Mouse (Mus musculus): ENCODE data around the gene Ndufb4. TPM values are rescaled to one million over a fixed set of nuclear protein-coding genes. Genes with fewer than 3 reads are reported as not detected.

Gene Ndufb4
- polyA plus RNA-seq, 1 experiment = 131 TPM

DNA sequence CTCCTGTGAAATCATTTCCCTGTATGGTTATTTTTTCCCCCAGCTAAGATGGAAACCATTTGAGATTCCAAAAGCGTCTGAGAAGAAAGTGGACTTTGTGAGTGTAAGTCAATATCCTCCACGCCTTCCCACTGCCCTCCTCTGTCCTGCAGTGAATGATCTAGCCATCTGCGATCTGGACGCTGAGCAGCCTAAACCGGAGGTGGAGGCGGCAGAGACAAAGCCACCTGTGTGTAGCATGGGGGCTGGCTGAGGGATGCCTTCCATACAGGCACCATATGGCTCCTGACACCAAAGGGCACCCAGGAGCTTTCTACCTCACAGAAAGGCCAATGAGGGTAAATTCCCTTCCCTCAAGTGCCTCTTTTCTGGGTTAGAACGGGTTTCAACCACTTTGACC is 43.2 kb downstream of the Ndufb4 start:
- H3K27ac ChIP-seq (ENCODE audit: insufficient read depth, low read depth, low read length) = no peak overlapping the region
- 78% methylated on average over 7 of the region's 7 CpGs for WGBS
- DNase-seq = no peak
- H3K36me3 ChIP-seq (ENCODE audit: control insufficient read depth, insufficient read depth, low read length) = peaks cover 1% of the 10 kb centered on the region; the same call in 1 of the 2 replicates
- H3K4me3 ChIP-seq (ENCODE audit: insufficient read depth, low read depth, low read length) = no peak overlapping the region
- TF ChIP-seq POLR2A (IDR thresholded peaks at IDR 0.05; ENCODE audit: low read depth, low read length) (no peak), CTCF (conservative IDR thresholded peaks at IDR 0.05; ENCODE audit: insufficient read depth, insufficient read length, low read depth, low read length) (no peak)
- no peaks in the 10 kb centered on the region for H3K27me3 ChIP-seq (replicated peaks; ENCODE audit: control insufficient read depth, insufficient read depth, low read length)
- no peaks in the 10 kb centered on the region for H3K4me1 ChIP-seq (ENCODE audit: control insufficient read depth, insufficient read depth, low read length)

DNA sequence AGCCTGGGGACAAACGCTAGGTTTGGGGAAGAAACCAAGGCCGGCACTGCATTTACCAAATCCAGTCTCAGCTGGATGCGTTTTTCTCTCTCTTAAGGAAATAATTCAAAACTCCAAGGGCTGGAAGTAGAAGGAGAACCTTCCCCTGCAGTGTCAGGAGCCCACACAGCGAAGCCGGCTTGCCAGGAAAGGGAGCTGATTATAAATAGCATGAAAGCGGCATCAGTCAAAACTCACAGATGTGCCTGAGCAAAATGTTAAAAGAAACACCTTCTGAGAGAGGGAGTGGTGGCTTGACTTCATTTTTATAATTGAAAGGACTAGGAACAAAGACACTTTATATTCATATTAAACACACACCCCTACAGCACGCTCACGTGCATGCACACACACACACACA is 43.9 kb downstream of the Ndufb4 start:
- no peak overlapping the region for H3K4me3 ChIP-seq (ENCODE audit: insufficient read depth, low read depth, low read length)
- no peak overlapping the region for H3K27ac ChIP-seq (ENCODE audit: insufficient read depth, low read depth, low read length)
- 88% methylated on average over 8 of the region's 8 CpGs for WGBS
- no peaks in the 10 kb centered on the region for H3K4me1 ChIP-seq (ENCODE audit: control insufficient read depth, insufficient read depth, low read length)
- no peaks in the 10 kb centered on the region for H3K27me3 ChIP-seq (replicated peaks; ENCODE audit: control insufficient read depth, insufficient read depth, low read length)
- peaks cover 1% of the 10 kb centered on the region; the same call in 1 of the 2 replicates for H3K36me3 ChIP-seq (ENCODE audit: control insufficient read depth, insufficient read depth, low read length)
- TF ChIP-seq CTCF (conservative IDR thresholded peaks at IDR 0.05; ENCODE audit: insufficient read depth, insufficient read length, low read depth, low read length) (no peak), POLR2A (IDR thresholded peaks at IDR 0.05; ENCODE audit: low read depth, low read length) (no peak)
- no peak for DNase-seq

DNA sequence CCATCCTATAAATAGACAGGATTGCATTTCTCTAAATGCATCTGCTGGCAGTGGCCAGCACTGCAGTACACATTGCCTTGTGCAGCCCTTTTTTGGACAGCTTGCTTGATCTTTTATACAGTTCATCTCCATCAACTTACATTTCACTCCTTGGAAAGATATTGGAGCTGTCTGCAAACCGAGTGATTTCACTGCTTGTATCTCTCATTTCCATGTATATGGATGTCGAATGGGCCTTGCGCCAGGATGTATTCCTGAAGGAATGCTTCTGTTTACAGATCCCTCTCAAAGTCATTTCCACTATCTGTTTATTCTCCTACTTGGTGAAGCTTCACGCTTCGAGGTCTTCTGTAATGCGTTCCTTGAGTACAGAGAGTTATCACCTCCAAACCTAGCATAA is 50.0 kb downstream of the Ndufb4 start:
- H3K36me3 ChIP-seq (ENCODE audit: control insufficient read depth, insufficient read depth, low read length) = no peaks in the 10 kb centered on the region; the same call in 1 of the 2 replicates
- 90% methylated on average over 6 of the region's 6 CpGs for WGBS
- TF ChIP-seq POLR2A (IDR thresholded peaks at IDR 0.05; ENCODE audit: low read depth, low read length) (no peak), CTCF (conservative IDR thresholded peaks at IDR 0.05; ENCODE audit: insufficient read depth, insufficient read length, low read depth, low read length) (no peak)
- H3K27ac ChIP-seq (ENCODE audit: insufficient read depth, low read depth, low read length) = no peak overlapping the region
- no peaks in the 10 kb centered on the region for H3K4me1 ChIP-seq (ENCODE audit: control insufficient read depth, insufficient read depth, low read length)
- DNase-seq = no peak
- H3K4me3 ChIP-seq (ENCODE audit: insufficient read depth, low read depth, low read length) = no peak overlapping the region
- H3K27me3 ChIP-seq (replicated peaks; ENCODE audit: control insufficient read depth, insufficient read depth, low read length) = no peaks in the 10 kb centered on the region

DNA sequence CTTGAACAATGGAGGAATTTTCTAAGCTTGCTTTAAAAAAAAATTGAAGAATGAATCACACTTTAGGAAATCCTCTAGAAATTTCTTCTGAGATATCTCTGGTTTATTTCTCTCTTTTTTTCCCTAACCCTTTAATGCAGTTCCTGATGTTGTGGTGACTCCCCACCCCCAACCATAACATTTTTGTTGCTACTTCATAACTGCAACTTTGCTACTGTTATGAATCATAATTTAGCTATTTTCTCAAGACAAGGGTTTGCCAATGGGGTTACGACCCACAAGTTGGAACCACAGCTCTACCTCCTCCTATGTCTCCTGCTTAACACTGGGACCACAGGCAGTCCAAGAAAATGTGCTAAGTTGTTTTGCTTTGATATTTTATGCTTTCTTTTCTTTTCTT is 50.8 kb downstream of the Ndufb4 start:
- TF ChIP-seq CTCF (conservative IDR thresholded peaks at IDR 0.05; ENCODE audit: insufficient read depth, insufficient read length, low read depth, low read length) = no peak
- TF ChIP-seq POLR2A (IDR thresholded peaks at IDR 0.05; ENCODE audit: low read depth, low read length) = no peak
- H3K27ac ChIP-seq (ENCODE audit: insufficient read depth, low read depth, low read length) = no peak overlapping the region
- 94% methylated on average over 1 of the region's 1 CpGs for WGBS
- H3K4me3 ChIP-seq (ENCODE audit: insufficient read depth, low read depth, low read length) = no peak overlapping the region
- H3K4me1 ChIP-seq (ENCODE audit: control insufficient read depth, insufficient read depth, low read length) = no peaks in the 10 kb centered on the region
- H3K36me3 ChIP-seq (ENCODE audit: control insufficient read depth, insufficient read depth, low read length) = no peaks in the 10 kb centered on the region; the same call in 1 of the 2 replicates
- no peak for DNase-seq
- H3K27me3 ChIP-seq (replicated peaks; ENCODE audit: control insufficient read depth, insufficient read depth, low read length) = no peaks in the 10 kb centered on the region

DNA sequence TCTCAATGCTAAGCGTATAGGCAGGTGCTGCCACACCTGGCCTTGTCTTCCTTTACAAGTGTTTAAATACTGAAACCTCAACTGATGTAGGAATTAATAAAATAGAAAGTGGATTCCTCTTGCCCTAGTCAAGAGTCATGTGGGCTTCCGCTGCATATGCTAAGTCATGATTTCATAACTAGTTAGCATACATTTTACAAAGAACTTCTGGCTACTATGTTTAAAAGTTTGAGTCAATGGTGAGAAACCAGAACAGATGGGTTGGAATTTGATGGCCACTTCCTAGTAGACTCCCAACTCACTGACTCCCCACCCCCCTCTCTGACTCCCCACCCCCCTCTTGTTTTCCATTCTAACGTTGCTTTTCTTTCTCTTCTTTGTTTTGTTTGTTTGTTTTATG is 54.9 kb downstream of the Ndufb4 start:
- whole genome bisulfite sequencing = 74% methylated on average over 3 of the region's 3 CpGs
- Histone ChIP-seq H3K4me3 (ENCODE audit: insufficient read depth, low read depth, low read length) (no peak overlapping the region), H3K4me1 (ENCODE audit: control insufficient read depth, insufficient read depth, low read length) (no peaks in the 10 kb centered on the region), H3K27me3 (replicated peaks; ENCODE audit: control insufficient read depth, insufficient read depth, low read length) (no peaks in the 10 kb centered on the region), H3K36me3 (ENCODE audit: control insufficient read depth, insufficient read depth, low read length) (no peaks in the 10 kb centered on the region; the same call in 1 of the 2 replicates), H3K27ac (ENCODE audit: insufficient read depth, low read depth, low read length) (no peak overlapping the region)
- TF ChIP-seq CTCF (conservative IDR thresholded peaks at IDR 0.05; ENCODE audit: insufficient read depth, insufficient read length, low read depth, low read length) = no peak
- TF ChIP-seq POLR2A (IDR thresholded peaks at IDR 0.05; ENCODE audit: low read depth, low read length) = no peak
- DNase-seq = no peak

DNA sequence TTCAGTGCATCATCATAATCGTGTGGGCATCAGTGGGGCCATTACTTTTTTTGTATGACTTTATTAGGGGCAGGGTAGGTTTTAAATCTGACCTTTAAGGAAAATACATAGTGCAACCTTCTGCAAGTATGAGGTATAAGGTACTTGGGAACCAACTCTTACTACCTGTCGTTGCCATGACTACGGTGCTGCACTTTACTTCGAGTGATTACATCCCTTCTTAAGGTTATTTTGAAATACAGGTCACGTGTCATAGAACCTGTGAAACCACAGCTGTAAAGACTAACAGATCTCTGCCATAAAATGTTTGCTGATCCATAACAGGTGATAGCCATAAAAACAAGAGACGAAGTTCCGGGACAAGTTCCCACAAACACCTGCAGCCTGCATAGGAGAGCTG is 55.8 kb downstream of the Ndufb4 start:
- no peaks in the 10 kb centered on the region for H3K27me3 ChIP-seq (replicated peaks; ENCODE audit: control insufficient read depth, insufficient read depth, low read length)
- no peak overlapping the region for H3K4me3 ChIP-seq (ENCODE audit: insufficient read depth, low read depth, low read length)
- H3K36me3 ChIP-seq (ENCODE audit: control insufficient read depth, insufficient read depth, low read length) = no peaks in the 10 kb centered on the region; the same call in 1 of the 2 replicates
- DNase-seq = no peak
- WGBS = 76% methylated on average over 7 of the region's 7 CpGs
- H3K27ac ChIP-seq (ENCODE audit: insufficient read depth, low read depth, low read length) = no peak overlapping the region
- TF ChIP-seq CTCF (conservative IDR thresholded peaks at IDR 0.05; ENCODE audit: insufficient read depth, insufficient read length, low read depth, low read length) (no peak), POLR2A (IDR thresholded peaks at IDR 0.05; ENCODE audit: low read depth, low read length) (no peak)
- no peaks in the 10 kb centered on the region for H3K4me1 ChIP-seq (ENCODE audit: control insufficient read depth, insufficient read depth, low read length)

DNA sequence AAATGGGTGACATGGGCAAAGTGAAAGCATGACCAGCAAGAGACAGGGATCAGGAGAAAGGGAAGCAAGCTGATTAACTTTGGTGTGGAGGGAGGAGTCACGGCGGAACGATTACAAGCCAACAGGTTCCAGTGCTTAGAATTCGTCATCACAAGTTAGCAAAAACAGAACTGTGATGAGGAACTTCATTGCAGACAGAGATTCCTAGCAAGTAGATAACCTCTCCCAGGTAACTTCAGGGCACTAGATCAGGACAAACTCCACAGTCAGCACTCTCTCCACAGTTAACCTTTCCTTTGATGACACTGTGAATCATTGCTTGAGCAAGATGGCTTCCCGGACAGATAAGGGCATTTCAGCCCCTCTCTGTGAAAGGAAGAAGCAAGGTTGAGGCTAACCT is 56.8 kb downstream of the Ndufb4 start:
- H3K36me3 ChIP-seq (ENCODE audit: control insufficient read depth, insufficient read depth, low read length) = peaks cover 3% of the 10 kb centered on the region; the same call in 1 of the 2 replicates
- TF ChIP-seq CTCF (conservative IDR thresholded peaks at IDR 0.05; ENCODE audit: insufficient read depth, insufficient read length, low read depth, low read length) (no peak), POLR2A (IDR thresholded peaks at IDR 0.05; ENCODE audit: low read depth, low read length) (no peak)
- no peaks in the 10 kb centered on the region for H3K27me3 ChIP-seq (replicated peaks; ENCODE audit: control insufficient read depth, insufficient read depth, low read length)
- no peaks in the 10 kb centered on the region for H3K4me1 ChIP-seq (ENCODE audit: control insufficient read depth, insufficient read depth, low read length)
- 61% methylated on average over 5 of the region's 5 CpGs for WGBS
- H3K27ac ChIP-seq (ENCODE audit: insufficient read depth, low read depth, low read length) = no peak overlapping the region
- no peak for DNase-seq
- H3K4me3 ChIP-seq (ENCODE audit: insufficient read depth, low read depth, low read length) = no peak overlapping the region

Other genes with a start within 250 kb of the Ndufb4 start
- 4.3 and 5.6 TPM in 2 replicates for gene Gtf2e1, start 114.7 kb downstream of the Ndufb4 start, polyA plus RNA-seq (2012; rRNA removed)
- 3.0 and 4.2 TPM in 2 replicates for gene Rabl3, start 114.6 kb downstream of the Ndufb4 start, polyA plus RNA-seq (2012; rRNA removed)
- 398 and 426 TPM in 2 replicates for gene Hgd, start 74.3 kb downstream of the Ndufb4 start, polyA plus RNA-seq (2012; rRNA removed)
- 21.3 and 25.8 TPM in 2 replicates for gene Fstl1, start 122.4 kb upstream of the Ndufb4 start, polyA plus RNA-seq (2012; rRNA removed)
- 1.5 and 1.8 TPM in 2 replicates for gene Gm36028, start 206.7 kb upstream of the Ndufb4 start, polyA plus RNA-seq (2012; rRNA removed)
- 23.3 and 25.9 TPM in 2 replicates for gene Lrrc58, start 213.9 kb upstream of the Ndufb4 start, polyA plus RNA-seq (2012; rRNA removed)

All from kidney, adult 2 months (tissue).